Mouse (Mus musculus): ENCODE measurements around the gene Malsu1. TPM values are rescaled to one million over a fixed set of nuclear protein-coding genes. Genes with fewer than 3 reads are reported as not detected.

Gene Malsu1
- 21.9 TPM for polyA plus RNA-seq (2014; fragmentation: Illumina TruSeq; extraction: RNeasy Lipid Tissue Mini Kit (QIAGEN cat#74804))

GRCm38 (mm10) chr6:49073304-49074116 is at the start of gene Malsu1:
Gene Malsu1, plus strand, starts transcription at chr6:49073795.

GRCm38 (mm10) chr6:49036275-49037267 is 37.0 kb upstream of the Malsu1 start, which contains the start of gene Gpnmb:
Gene Gpnmb, plus strand, starts transcription at chr6:49036546.

Other genes with a start within 250 kb of the Malsu1 start
- 202 TPM for gene Tmem176a, start 232.9 kb upstream of the Malsu1 start, polyA plus RNA-seq (2014; fragmentation: Illumina TruSeq; extraction: RNeasy Lipid Tissue Mini Kit (QIAGEN cat#74804))
- gene Tmem176b, start 232.3 kb upstream of the Malsu1 start, polyA plus RNA-seq (2014; fragmentation: Illumina TruSeq; extraction: RNeasy Lipid Tissue Mini Kit (QIAGEN cat#74804)), result 45.4 TPM
- 3.1 TPM for gene Aoc1, start 200.9 kb upstream of the Malsu1 start, polyA plus RNA-seq (2014; fragmentation: Illumina TruSeq; extraction: RNeasy Lipid Tissue Mini Kit (QIAGEN cat#74804))
- not detected for gene 1600015I10Rik, start 143.9 kb upstream of the Malsu1 start, polyA plus RNA-seq (2014; fragmentation: Illumina TruSeq; extraction: RNeasy Lipid Tissue Mini Kit (QIAGEN cat#74804))
- gene Doxl2, start 98.8 kb upstream of the Malsu1 start, polyA plus RNA-seq (2014; fragmentation: Illumina TruSeq; extraction: RNeasy Lipid Tissue Mini Kit (QIAGEN cat#74804)), result not detected
- gene Svs1, start 86.9 kb upstream of the Malsu1 start, polyA plus RNA-seq (2014; fragmentation: Illumina TruSeq; extraction: RNeasy Lipid Tissue Mini Kit (QIAGEN cat#74804)), result not detected
- 23.3 TPM for gene Gpnmb, start 37.2 kb upstream of the Malsu1 start, polyA plus RNA-seq (2014; fragmentation: Illumina TruSeq; extraction: RNeasy Lipid Tissue Mini Kit (QIAGEN cat#74804))
- gene Igf2bp3, start 141.2 kb downstream of the Malsu1 start, polyA plus RNA-seq (2014; fragmentation: Illumina TruSeq; extraction: RNeasy Lipid Tissue Mini Kit (QIAGEN cat#74804)), result 2.3 TPM
- gene Tra2a, start 190.2 kb downstream of the Malsu1 start, polyA plus RNA-seq (2014; fragmentation: Illumina TruSeq; extraction: RNeasy Lipid Tissue Mini Kit (QIAGEN cat#74804)), result 236 TPM
- gene Ccdc126, start 245.5 kb downstream of the Malsu1 start, polyA plus RNA-seq (2014; fragmentation: Illumina TruSeq; extraction: RNeasy Lipid Tissue Mini Kit (QIAGEN cat#74804)), result 20.6 TPM

All from ovary, adult 10 weeks (tissue).